Mouse (Mus musculus) MEL (cell line): Measurements from ENCODE around the gene Myo19. TPM values are rescaled to one million over a fixed set of nuclear protein-coding genes. Genes with fewer than 3 reads are reported as not detected.

ENCODE experiments used
- DNase-seq: peaks from one replicate; pipeline ENCODE4 v3.0.0; 2011; ENCODE audit warnings: low read depth, low spot score
- H3K27ac ChIP-seq: 2 replicates; pipeline ENCODE4 v1.5.1; 2012; ENCODE audit warnings: low read depth, mild to moderate bottlenecking, control low read depth, low read length, moderate library complexity; ENCODE audit not compliant: control insufficient read depth
- H3K27me3 ChIP-seq, 2 experiments: fragments of 150-350 bp in 1 of 2; sonication (generic) in 1 of 2; 2 replicates each; pipeline ENCODE4 v1.6.1; 2012; ENCODE audit warnings: low read length in 2 of 2, mild to moderate bottlenecking in 2 of 2, improper control_type of control experiment in 1 of 2, moderate library complexity in 1 of 2; ENCODE audit not compliant: insufficient read depth in 2 of 2, control insufficient read depth in 1 of 2
- H3K36me3 ChIP-seq, 2 experiments: 2 replicates each; pipeline ENCODE4 v1.6.1; 2012 to 2014; ENCODE audit warnings: low read length in 2 of 2, improper control_type of control experiment in 1 of 2, inconsistent platforms in 1 of 2, mild to moderate bottlenecking in 1 of 2; ENCODE audit not compliant: insufficient read depth in 2 of 2, control insufficient read depth in 1 of 2
- H3K4me1 ChIP-seq, 2 experiments: fragments of 150-350 bp in 1 of 2; sonication (generic) in 1 of 2; 2 replicates each; pipeline ENCODE4 v1.6.1; 2012; ENCODE audit warnings: low read length in 2 of 2, improper control_type of control experiment in 1 of 2, mild to moderate bottlenecking in 1 of 2; ENCODE audit not compliant: insufficient read depth in 2 of 2, control insufficient read depth in 1 of 2
- H3K4me3 ChIP-seq, 2 experiments: fragments of 150-350 bp in 1 of 2; sonication (generic) in 1 of 2; 2 replicates each; pipeline ENCODE4 v1.5.1; 2012; ENCODE audit warnings: low read depth in 2 of 2, low read length in 2 of 2, mild to moderate bottlenecking in 2 of 2, moderate library complexity in 2 of 2, control low read depth in 1 of 2, improper control_type of control experiment in 1 of 2; ENCODE audit not compliant: control insufficient read depth in 1 of 2, insufficient read depth in 1 of 2
- H3K79me2 ChIP-seq: 2 replicates; pipeline ENCODE4 v1.6.1; 2012; ENCODE audit warnings: mild to moderate bottlenecking, low read length, moderate library complexity; ENCODE audit not compliant: control insufficient read depth, poor library complexity, insufficient read depth
- H3K9ac ChIP-seq: 2 replicates; pipeline ENCODE4 v1.6.1; 2012; ENCODE audit warnings: low read depth, mild to moderate bottlenecking, control low read depth, low read length, moderate library complexity; ENCODE audit not compliant: control insufficient read depth, poor library complexity, severe bottlenecking
- H3K9me3 ChIP-seq: fragments of 150-350 bp; sonication (generic); replicated peaks from 2 replicates; pipeline ENCODE4 v1.6.1; 2012; ENCODE audit warnings: mild to moderate bottlenecking, low read length, improper control_type of control experiment, moderate library complexity; ENCODE audit not compliant: insufficient read depth
- CHD1 ChIP-seq: IDR thresholded peaks from 2 replicates; pipeline ENCODE4 v1.6.1; 2012; ENCODE audit warnings: low read depth, mild to moderate bottlenecking, inconsistent platforms, low read length, improper control_type of control experiment
- ELF1 ChIP-seq: IDR thresholded peaks from 2 replicates; pipeline ENCODE4 v1.6.1; 2014; ENCODE audit warnings: low read depth, mild to moderate bottlenecking, inconsistent platforms, low read length, improper control_type of control experiment, moderate library complexity
- EP300 ChIP-seq, 2 experiments: IDR thresholded peaks; 2 replicates each; pipeline ENCODE4 v1.6.1; 2011; ENCODE audit warnings: improper control_type of control experiment in 2 of 2, low read length in 2 of 2, low read depth in 1 of 2, mild to moderate bottlenecking in 1 of 2
- ETS1 ChIP-seq: IDR thresholded peaks from 2 replicates; pipeline ENCODE4 v1.6.1; 2012; ENCODE audit warnings: low read depth, mild to moderate bottlenecking, inconsistent platforms, low read length, improper control_type of control experiment, moderate library complexity
- GABPA ChIP-seq: IDR thresholded peaks from 2 replicates; pipeline ENCODE4 v1.6.1; 2012; ENCODE audit warnings: low read depth, mild to moderate bottlenecking, inconsistent platforms, low read length, improper control_type of control experiment, moderate library complexity
- GATA1 ChIP-seq: IDR thresholded peaks from 2 replicates; pipeline ENCODE4 v1.6.1; 2011; ENCODE audit warnings: low read depth, low read length, improper control_type of control experiment
- MAFK ChIP-seq: IDR thresholded peaks from 2 replicates; pipeline ENCODE4 v1.6.1; 2011; ENCODE audit warnings: low read depth, mild to moderate bottlenecking, low read length, improper control_type of control experiment, borderline replicate concordance
- MAZ ChIP-seq: IDR thresholded peaks from 2 replicates; pipeline ENCODE4 v1.6.1; 2012; ENCODE audit warnings: low read depth, mild to moderate bottlenecking, inconsistent platforms, low read length, improper control_type of control experiment
- MEF2A ChIP-seq: IDR thresholded peaks from 2 replicates; pipeline ENCODE4 v1.6.1; 2014; ENCODE audit warnings: low read depth, mild to moderate bottlenecking, inconsistent platforms, low read length, improper control_type of control experiment; ENCODE audit not compliant: poor library complexity, insufficient replicate concordance, severe bottlenecking; ENCODE audit errors: extremely low read depth
- MXI1 ChIP-seq: IDR thresholded peaks from 2 replicates; pipeline ENCODE4 v1.6.1; 2011; ENCODE audit warnings: mild to moderate bottlenecking, low read depth, low read length, improper control_type of control experiment
- MYC ChIP-seq: IDR thresholded peaks from 2 replicates; pipeline ENCODE4 v1.6.1; 2011; ENCODE audit warnings: low read depth, mild to moderate bottlenecking, low read length, improper control_type of control experiment, moderate library complexity
- POLR2AphosphoS2 ChIP-seq: IDR thresholded peaks from 2 replicates; pipeline ENCODE4 v1.6.1; 2011; ENCODE audit warnings: low read length, improper control_type of control experiment
- SIN3A ChIP-seq: IDR thresholded peaks from 2 replicates; pipeline ENCODE4 v1.6.1; 2012; ENCODE audit warnings: low read length, improper control_type of control experiment, inconsistent platforms
- SMC3 ChIP-seq: IDR thresholded peaks from 2 replicates; pipeline ENCODE4 v1.6.1; 2011; ENCODE audit warnings: low read depth, low read length, improper control_type of control experiment
- TBP ChIP-seq: IDR thresholded peaks from 2 replicates; pipeline ENCODE4 v1.8.0; 2011; ENCODE audit warnings: low read depth, low read length, improper control_type of control experiment
- TCF12 ChIP-seq: IDR thresholded peaks from 2 replicates; pipeline ENCODE4 v1.6.1; 2014; ENCODE audit warnings: low read depth, mild to moderate bottlenecking, inconsistent platforms, low read length, improper control_type of control experiment, moderate library complexity
- UBTF ChIP-seq: IDR thresholded peaks from 2 replicates; pipeline ENCODE4 v1.6.1; 2012; ENCODE audit warnings: low read depth, mild to moderate bottlenecking, inconsistent platforms, low read length, improper control_type of control experiment, moderate library complexity, borderline replicate concordance; ENCODE audit not compliant: insufficient read depth
- USF2 ChIP-seq, 2 experiments: IDR thresholded peaks; 2 replicates each; pipeline ENCODE4 v1.6.1; 2011 to 2012; ENCODE audit warnings: improper control_type of control experiment in 2 of 2, low read length in 2 of 2, borderline replicate concordance in 1 of 2, inconsistent platforms in 1 of 2, low read depth in 1 of 2, mild to moderate bottlenecking in 1 of 2; ENCODE audit not compliant: insufficient read depth in 1 of 2
- ZKSCAN1 ChIP-seq: IDR thresholded peaks from 2 replicates; pipeline ENCODE4 v1.6.1; 2012; ENCODE audit warnings: low read depth, mild to moderate bottlenecking, inconsistent platforms, low read length, improper control_type of control experiment, moderate library complexity
- ZNF384 ChIP-seq: IDR thresholded peaks from 2 replicates; pipeline ENCODE4 v1.6.1; 2012; ENCODE audit warnings: low read depth, mild to moderate bottlenecking, inconsistent platforms, low read length, improper control_type of control experiment
- polyA plus RNA-seq, 2 experiments: library from polyadenylated mRNA; stranded (reverse) in 1 of 2; unstranded in 1 of 2; fragments of >175 nt in 1 of 2; fragments of >200 nt in 1 of 2; gene quantifications; 2 replicates each; pipeline versions ENCODE4 v1.2.1 to v1.2.4; 2012; ENCODE audit warnings: low replicate concordance in 2 of 2, low read depth in 1 of 2; ENCODE audit not compliant: insufficient read length in 2 of 2, insufficient read depth in 1 of 2, missing spikeins in 1 of 2
- total RNA-seq: library from RNA; depleted of rRNA; stranded (reverse); fragments of 300-350 nt; gene quantifications from 2 replicates; pipeline ENCODE4 v1.2.3, GENCODE M21; 2012

Myo19 gene
- total and polyA plus RNA-seq, 3 experiments: 14.9 to 27.1 TPM; not detected in 1

DNA sequence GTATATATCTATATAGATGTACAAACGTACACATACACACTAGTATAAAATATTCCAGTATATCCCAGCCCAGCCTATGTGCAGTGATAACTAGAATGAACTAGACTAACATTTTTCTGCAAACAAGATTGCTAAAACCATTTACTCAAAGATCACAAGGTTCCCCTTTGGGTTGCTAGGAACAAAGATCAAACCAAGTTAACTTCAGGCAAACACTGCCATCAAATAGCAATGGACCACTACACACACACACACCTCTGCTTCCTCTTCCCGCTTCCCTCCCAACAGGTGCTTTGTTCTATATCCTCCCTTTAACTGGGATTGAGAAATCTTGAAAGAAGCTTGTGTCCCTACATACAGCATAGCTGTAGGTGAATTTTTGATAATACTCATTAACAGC, 12.4 kb upstream of the Myo19 start:
- peak; percentile 46 for DNase-seq
- Histone ChIP-seq H3K4me1 (peaks cover 15 to 38% of the 10 kb centered on the region in 2 experiments; a peak in 3 of 4 replicates), H3K9ac (no peak overlapping the region), H3K4me3 (peak overlapping the region in 1 of 2 experiments; percentile 97; a peak in 2 of 4 replicates)
- TF ChIP-seq MEF2A (no peak), CHD1 (peak; percentile 29; the same call in 1 of the 2 replicates), USF2 (IDR thresholded peaks at IDR 0.05; ENCODE audit: borderline replicate concordance in 1 of 2, insufficient read depth in 1 of 2, low read depth in 1 of 2, low read length in 2 of 2) (no peak)
- TF ChIP-seq, all 39 proteins: peak for 1
- no peak overlapping the region for H3K27ac ChIP-seq
- H3K9me3 ChIP-seq: no peaks in the 10 kb centered on the region
- no peaks in the 10 kb centered on the region for H3K27me3 ChIP-seq
- H3K36me3 ChIP-seq: peaks cover 39 to 49% of the 10 kb centered on the region in 2 experiments
- peaks cover 67% of the 10 kb centered on the region for H3K79me2 ChIP-seq

- Histone ChIP-seq H3K27me3 (no peaks in the 10 kb centered on the region), H3K27ac (peak overlapping the region; percentile 70), H3K79me2 (peaks cover 60% of the 10 kb centered on the region), H3K9ac (peak overlapping the region; percentile 95)
- peak; percentile 79 for DNase-seq
- TF ChIP-seq EP300 (IDR thresholded peaks at IDR 0.05; ENCODE audit: low read depth in 1 of 2, low read length in 2 of 2): peak; percentile 39 to 75; a peak in 3 of 4 replicates
- TF ChIP-seq GABPA: peak; percentile 45; the same call in 1 of the 2 replicates
- no peak for TF ChIP-seq SMC3
- no peak for TF ChIP-seq UBTF
- no peak for TF ChIP-seq POLR2AphosphoS2
- no peak for TF ChIP-seq MAFK
- TF ChIP-seq MXI1: peak; percentile 42
- TF ChIP-seq MAZ: 0 out of 2 replicates have a peak, but pooled peaks have one; percentile 51
- TF ChIP-seq TBP: 0 out of 2 replicates have a peak, but pooled peaks have one; percentile 30
- peak; percentile 87 for TF ChIP-seq SIN3A
- TF ChIP-seq GATA1: peak; percentile 74
- peak; percentile 94 for TF ChIP-seq ZNF384
- TF ChIP-seq ZKSCAN1: no peak
- peak; percentile 44; the same call in 1 of the 2 replicates for TF ChIP-seq ELF1
- peak; percentile 24; the same call in 1 of the 2 replicates for TF ChIP-seq ETS1
- TF ChIP-seq TCF12: no peak
- TF ChIP-seq CHD1: 0 out of 2 replicates have a peak, but pooled peaks have one; percentile 5
- peak; percentile 51 for TF ChIP-seq MYC
- TF ChIP-seq, all 39 proteins: peak for 12
- H3K36me3 ChIP-seq: peaks cover 27 to 55% of the 10 kb centered on the region in 2 experiments
- H3K4me1 ChIP-seq: peaks cover 16 to 43% of the 10 kb centered on the region in 2 experiments
- H3K4me3 ChIP-seq: peak overlapping the region; percentile 97 to 98
- H3K9me3 ChIP-seq: no peaks in the 10 kb centered on the region
Measured at GRCm38 (mm10) chr11:84868786-84869259, 11.1 kb upstream of the Myo19 start.
